Mouse (Mus musculus): ENCODE data around the gene Ksr1. TPM values are rescaled to one million over a fixed set of nuclear protein-coding genes. Genes with fewer than 3 reads are reported as not detected.

Gene Ksr1
- polyA plus RNA-seq, 1 experiment = 28.1 TPM

- no peak for DNase-seq
Observed at GRCm38 (mm10) chr11:79151874-79152273, 5.7 kb upstream of the Ksr1 start.

GRCm38 (mm10) chr11:79150301-79150700 is 4.1 kb upstream of the Ksr1 start:
- WGBS = 93% methylated on average over 3 of the region's 3 CpGs
- Histone ChIP-seq H3K27ac (ENCODE audit: control insufficient read depth, insufficient read depth, low read length) (no peak overlapping the region), H3K4me1 (replicated peaks; ENCODE audit: control insufficient read depth, insufficient read depth, low read length) (peaks cover 15% of the 10 kb centered on the region), H3K27me3 (ENCODE audit: control insufficient read depth, insufficient read depth, low read length) (no peaks in the 10 kb centered on the region), H3K4me3 (ENCODE audit: control insufficient read depth, insufficient read depth, low read length) (no peak overlapping the region), H3K36me3 (ENCODE audit: control insufficient read depth, insufficient read depth, low read length) (no peaks in the 10 kb centered on the region)
- DNase-seq = no peak
- TF ChIP-seq POLR2A (IDR thresholded peaks at IDR 0.05; ENCODE audit: control insufficient read depth, extremely low read depth, insufficient read depth, low read length, poor library complexity) (no peak), CTCF (IDR thresholded peaks at IDR 0.05; ENCODE audit: borderline replicate concordance, control insufficient read depth, extremely low read depth, insufficient read depth, low read length, poor library complexity) (no peak)

More at GRCm38 (mm10) chr11:79151874-79152273, 5.7 kb upstream of the Ksr1 start:
- Histone ChIP-seq H3K27me3 (ENCODE audit: control insufficient read depth, insufficient read depth, low read length) (no peaks in the 10 kb centered on the region), H3K27ac (ENCODE audit: control insufficient read depth, insufficient read depth, low read length) (no peak overlapping the region), H3K4me3 (ENCODE audit: control insufficient read depth, insufficient read depth, low read length) (no peak overlapping the region), H3K4me1 (replicated peaks; ENCODE audit: control insufficient read depth, insufficient read depth, low read length) (peaks cover 8% of the 10 kb centered on the region; the same call in 1 of the 2 replicates), H3K36me3 (ENCODE audit: control insufficient read depth, insufficient read depth, low read length) (no peaks in the 10 kb centered on the region)
- TF ChIP-seq POLR2A (IDR thresholded peaks at IDR 0.05; ENCODE audit: control insufficient read depth, extremely low read depth, insufficient read depth, low read length, poor library complexity) (no peak), CTCF (IDR thresholded peaks at IDR 0.05; ENCODE audit: borderline replicate concordance, control insufficient read depth, extremely low read depth, insufficient read depth, low read length, poor library complexity) (no peak)
- WGBS = 92% methylated on average over 7 of the region's 7 CpGs

DNA sequence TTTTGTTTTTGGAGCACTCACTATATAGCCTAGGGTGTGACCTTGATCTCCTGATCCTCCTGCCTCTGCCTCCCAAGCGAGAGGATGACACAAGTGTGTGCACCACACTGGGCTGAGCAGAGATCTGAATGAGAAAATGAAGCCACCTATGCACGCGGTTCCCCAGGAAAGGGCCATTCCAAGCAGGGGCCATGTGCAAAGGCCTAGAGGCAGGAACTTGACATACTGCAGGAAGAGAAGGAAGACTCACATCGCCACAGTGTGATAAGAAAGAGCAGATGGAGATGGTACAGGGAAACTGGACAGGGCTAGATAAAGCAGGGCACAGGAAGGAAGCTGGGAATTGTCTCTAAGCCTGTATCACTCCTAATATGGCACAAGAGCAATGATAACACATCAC is 3.1 kb upstream of the Ksr1 start:
- Histone ChIP-seq H3K4me1 (replicated peaks; ENCODE audit: control insufficient read depth, insufficient read depth, low read length) (peaks cover 23% of the 10 kb centered on the region), H3K36me3 (ENCODE audit: control insufficient read depth, insufficient read depth, low read length) (no peaks in the 10 kb centered on the region), H3K27me3 (ENCODE audit: control insufficient read depth, insufficient read depth, low read length) (no peaks in the 10 kb centered on the region), H3K27ac (ENCODE audit: control insufficient read depth, insufficient read depth, low read length) (no peak overlapping the region), H3K4me3 (ENCODE audit: control insufficient read depth, insufficient read depth, low read length) (no peak overlapping the region)
- WGBS = 98% methylated on average over 4 of the region's 4 CpGs
- DNase-seq = no peak
- no peak for TF ChIP-seq POLR2A (IDR thresholded peaks at IDR 0.05; ENCODE audit: control insufficient read depth, extremely low read depth, insufficient read depth, low read length, poor library complexity)

DNA sequence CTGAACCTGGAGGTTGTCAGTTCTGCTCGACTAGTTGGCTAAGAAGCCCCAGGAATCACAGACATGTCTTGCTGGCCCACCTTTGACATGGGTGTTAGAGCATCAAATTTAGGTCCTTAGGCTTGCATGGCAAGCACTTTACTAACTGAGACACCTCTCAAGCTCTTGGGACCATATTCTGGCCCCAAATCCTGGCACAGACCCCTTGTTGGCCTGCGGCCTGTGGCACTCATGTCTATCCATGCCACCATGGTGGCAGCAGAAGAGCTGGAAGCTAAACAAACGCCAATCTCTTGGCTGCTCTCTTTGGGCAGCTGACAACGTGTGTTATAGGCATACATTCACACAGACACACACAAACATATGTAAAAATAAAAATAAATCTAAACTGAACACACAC is 2.6 kb upstream of the Ksr1 start:
- no peaks in the 10 kb centered on the region for H3K27me3 ChIP-seq (ENCODE audit: control insufficient read depth, insufficient read depth, low read length)
- no peak overlapping the region for H3K4me3 ChIP-seq (ENCODE audit: control insufficient read depth, insufficient read depth, low read length)
- DNase-seq = no peak
- no peak overlapping the region for H3K27ac ChIP-seq (ENCODE audit: control insufficient read depth, insufficient read depth, low read length)
- WGBS = 98% methylated on average over 4 of the region's 4 CpGs
- peaks cover 28% of the 10 kb centered on the region for H3K4me1 ChIP-seq (replicated peaks; ENCODE audit: control insufficient read depth, insufficient read depth, low read length)
- TF ChIP-seq CTCF (IDR thresholded peaks at IDR 0.05; ENCODE audit: borderline replicate concordance, control insufficient read depth, extremely low read depth, insufficient read depth, low read length, poor library complexity) (no peak), POLR2A (IDR thresholded peaks at IDR 0.05; ENCODE audit: control insufficient read depth, extremely low read depth, insufficient read depth, low read length, poor library complexity) (no peak)
- H3K36me3 ChIP-seq (ENCODE audit: control insufficient read depth, insufficient read depth, low read length) = no peaks in the 10 kb centered on the region

GRCm38 (mm10) chr11:79145283-79146265 is 633 bp downstream of the Ksr1 start:
- Histone ChIP-seq H3K4me1 (replicated peaks; ENCODE audit: control insufficient read depth, insufficient read depth, low read length) (peaks cover 33% of the 10 kb centered on the region), H3K27me3 (ENCODE audit: control insufficient read depth, insufficient read depth, low read length) (no peaks in the 10 kb centered on the region), H3K4me3 (ENCODE audit: control insufficient read depth, insufficient read depth, low read length) (peak overlapping the region; percentile 85), H3K27ac (ENCODE audit: control insufficient read depth, insufficient read depth, low read length) (no peak overlapping the region), H3K36me3 (ENCODE audit: control insufficient read depth, insufficient read depth, low read length) (no peaks in the 10 kb centered on the region)
- under 1% methylated on average over 61 of the region's 62 CpGs for WGBS
- no peak for DNase-seq
- TF ChIP-seq POLR2A (IDR thresholded peaks at IDR 0.05; ENCODE audit: control insufficient read depth, extremely low read depth, insufficient read depth, low read length, poor library complexity) = no peak
- TF ChIP-seq CTCF (IDR thresholded peaks at IDR 0.05; ENCODE audit: borderline replicate concordance, control insufficient read depth, extremely low read depth, insufficient read depth, low read length, poor library complexity) = no peak

- Histone ChIP-seq H3K27ac (ENCODE audit: control insufficient read depth, insufficient read depth, low read length) (no peak overlapping the region), H3K4me3 (ENCODE audit: control insufficient read depth, insufficient read depth, low read length) (no peak overlapping the region), H3K36me3 (ENCODE audit: control insufficient read depth, insufficient read depth, low read length) (no peaks in the 10 kb centered on the region), H3K27me3 (ENCODE audit: control insufficient read depth, insufficient read depth, low read length) (no peaks in the 10 kb centered on the region), H3K4me1 (replicated peaks; ENCODE audit: control insufficient read depth, insufficient read depth, low read length) (peaks cover 33% of the 10 kb centered on the region)
- no peak for DNase-seq
- TF ChIP-seq CTCF (IDR thresholded peaks at IDR 0.05; ENCODE audit: borderline replicate concordance, control insufficient read depth, extremely low read depth, insufficient read depth, low read length, poor library complexity) (no peak), POLR2A (IDR thresholded peaks at IDR 0.05; ENCODE audit: control insufficient read depth, extremely low read depth, insufficient read depth, low read length, poor library complexity) (no peak)
- 92% methylated on average over 1 of the region's 1 CpGs for WGBS
Observed at GRCm38 (mm10) chr11:79144741-79145140, 1.5 kb downstream of the Ksr1 start.
